Mouse (Mus musculus) liver, embryonic 14.5 days (tissue): ENCODE measurements at regions not wholly inside any gene's neighbourhood (a gene's known extent, or its start where the extent isn't known, plus 50 kb on each side); places are given as distances from the start of the nearest gene placed in this dataset.

Experiments
- CTCF ChIP-seq: IDR thresholded peaks from 2 replicates; pipeline ENCODE4 v1.5.1; 2016; ENCODE audit warnings: antibody characterized with exemption, low read depth, control low read depth
- EP300 ChIP-seq: IDR thresholded peaks from 2 replicates; pipeline ENCODE4 v1.6.1; 2016; ENCODE audit warnings: antibody characterized with exemption, low read depth

- TF ChIP-seq CTCF (no peak), EP300 (no peak)
Measured at GRCm38 (mm10) chr3:102261517-102261916, 57.0 kb upstream of the Vangl1 start.
